Mouse (Mus musculus) frontal cortex, postnatal 36 days (tissue): ENCODE measurements at regions not wholly inside any gene's neighbourhood (a gene's known extent, or its start where the extent isn't known, plus 50 kb on each side); places are given as distances from the start of the nearest gene placed in this dataset.
A peak's percentile ranks its signal among the peaks of the same experiment; 100 is the strongest.

ENCODE experiments used
- DNase-seq, 2 experiments: peaks; one replicate each; pipeline ENCODE4 v3.0.0; 2022; ENCODE audit warnings: low spot score in 2 of 2

- no peak for DNase-seq
Observed at GRCm38 (mm10) chr9:61509591-61510191, 137.5 kb downstream of the Tle3 start.

- DNase-seq, result no peak
Observed at GRCm38 (mm10) chr9:61509091-61509490, 136.9 kb downstream of the Tle3 start.

GRCm38 (mm10) chr9:61500851-61501250 lies 128.7 kb downstream of the Tle3 start:
- DNase-seq, result no peak

- DNase-seq, result no peak
Observed at GRCm38 (mm10) chr9:61492896-61493295, 120.7 kb downstream of the Tle3 start.

GRCm38 (mm10) chr9:61491131-61491712 lies 119.1 kb downstream of the Tle3 start:
- DNase-seq, result no peak

- DNase-seq, result no peak
Observed at GRCm38 (mm10) chr9:61489983-61490382, 117.8 kb downstream of the Tle3 start.

DNA sequence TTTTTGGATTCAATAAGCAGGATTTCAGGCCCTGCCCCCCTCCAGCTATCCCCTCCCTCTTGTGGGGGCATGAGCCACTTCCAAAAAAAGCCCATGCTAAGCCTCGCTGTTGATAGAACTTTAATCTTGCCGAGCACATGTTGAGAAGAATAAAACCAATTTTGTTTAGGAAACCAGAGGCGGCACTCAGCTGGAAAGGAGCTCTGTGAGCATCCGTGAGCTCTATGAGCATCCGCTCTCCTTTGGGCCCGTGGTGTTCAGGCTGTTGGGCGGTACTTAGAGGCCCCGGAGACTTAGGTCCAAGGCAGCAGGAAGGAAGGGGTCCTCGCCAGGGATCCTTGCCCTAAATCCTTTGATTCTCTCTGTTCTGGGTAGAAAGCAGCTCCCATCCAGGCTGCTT lies 117.0 kb downstream of the Tle3 start:
- DNase-seq, result no peak

DNA sequence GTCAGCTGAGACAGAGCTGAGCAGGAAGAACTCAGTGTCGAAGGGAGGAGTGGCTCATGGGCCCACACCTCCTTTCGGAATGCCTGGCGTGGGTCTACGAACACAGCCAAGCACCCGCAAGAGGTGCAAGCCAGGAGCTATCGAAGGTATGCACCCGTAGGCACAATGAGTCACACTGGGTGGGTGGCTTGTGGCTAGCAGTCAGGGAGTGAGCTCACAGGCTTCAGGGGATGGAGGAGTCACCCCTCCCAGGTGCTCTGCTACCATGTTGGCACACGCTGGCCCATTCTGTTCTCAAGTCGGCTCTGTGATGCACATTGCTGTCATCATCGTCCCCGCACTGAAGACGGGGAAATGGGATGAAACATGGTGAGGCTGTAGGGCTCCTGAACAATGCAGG lies 115.7 kb downstream of the Tle3 start:
- peak in 1 of 2 experiments; percentile 23 for DNase-seq

DNA sequence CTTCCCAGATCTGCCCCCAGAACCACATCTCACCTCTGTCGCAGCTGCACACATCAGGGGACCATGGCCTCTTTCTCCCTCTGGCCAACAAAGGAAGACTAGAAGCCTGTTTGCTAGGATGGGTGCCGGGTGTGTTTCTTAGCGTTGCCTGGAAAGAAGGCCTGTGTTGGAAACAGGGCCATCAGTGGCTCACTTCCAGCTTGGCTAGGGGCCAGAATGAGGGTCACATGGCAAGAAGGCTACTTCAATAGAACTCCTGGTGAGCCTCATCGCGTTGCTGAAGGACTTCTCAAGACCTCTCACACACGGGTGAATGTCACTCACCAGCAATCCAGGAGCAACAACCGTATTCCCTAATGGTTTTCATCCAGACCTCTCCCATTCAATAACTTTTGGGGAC lies 115.0 kb downstream of the Tle3 start:
- peak in 1 of 2 experiments; percentile 20 for DNase-seq

DNA sequence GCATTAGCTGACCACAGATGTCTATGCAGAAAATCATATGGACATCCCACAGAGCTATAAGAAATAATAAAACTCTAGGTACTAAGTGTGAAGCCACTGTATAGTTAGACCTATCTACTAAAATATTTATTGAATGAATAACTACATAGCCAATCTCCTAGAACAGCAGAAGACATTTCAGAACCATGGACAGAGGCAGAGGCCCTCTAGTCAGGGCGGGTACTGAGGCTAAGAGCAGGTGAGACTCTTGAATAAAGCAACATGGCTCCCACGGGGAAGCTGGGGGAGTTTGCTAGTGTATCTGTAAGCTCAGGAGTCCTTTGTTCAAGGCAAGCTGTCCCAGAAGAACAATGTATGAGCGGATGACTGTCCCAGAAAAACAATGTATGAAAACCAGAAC lies 112.2 kb downstream of the Tle3 start:
- no peak for DNase-seq

- no peak for DNase-seq
Observed at GRCm38 (mm10) chr9:61479626-61480025, 107.5 kb downstream of the Tle3 start.

GRCm38 (mm10) chr9:61478862-61479261 lies 106.7 kb downstream of the Tle3 start:
- no peak for DNase-seq

- DNase-seq, result no peak
Observed at GRCm38 (mm10) chr9:61476351-61476750, 104.2 kb downstream of the Tle3 start.

GRCm38 (mm10) chr9:61470815-61471505 lies 98.8 kb downstream of the Tle3 start:
- no peak for DNase-seq

GRCm38 (mm10) chr9:61468897-61469509 lies 96.8 kb downstream of the Tle3 start:
- DNase-seq, result no peak

- no peak for DNase-seq
Observed at GRCm38 (mm10) chr9:61468368-61468848, 96.2 kb downstream of the Tle3 start.
